Mouse (Mus musculus) midbrain, embryonic 10.5 days (tissue): ENCODE data around the gene Ndufa11. TPM values are rescaled to one million over a fixed set of nuclear protein-coding genes. Genes with fewer than 3 reads are reported as not detected.
A peak's percentile ranks its signal among the peaks of the same experiment; 100 is the strongest.

Experiments
- DNase-seq: peaks from one replicate; pipeline ENCODE4 v3.0.0-alpha.2; 2017; ENCODE audit warnings: low spot score
- H3K27ac ChIP-seq: fragments of 300-500 bp; sonication (generic); replicated peaks from 2 replicates; pipeline ENCODE4 v1.5.1; 2016; ENCODE audit warnings: mild to moderate bottlenecking
- H3K27me3 ChIP-seq: fragments of 300-500 bp; sonication (generic); 2 replicates; pipeline ENCODE4 v1.6.1; 2016; ENCODE audit warnings: low read depth, mild to moderate bottlenecking; ENCODE audit not compliant: poor library complexity, severe bottlenecking
- H3K36me3 ChIP-seq: fragments of 300-500 bp; sonication (generic); 2 replicates; pipeline ENCODE4 v1.6.1; 2016; ENCODE audit warnings: mild to moderate bottlenecking, moderate library complexity
- H3K4me1 ChIP-seq: fragments of 300-500 bp; sonication (generic); 2 replicates; pipeline ENCODE4 v1.6.1; 2016
- H3K4me3 ChIP-seq: fragments of 300-500 bp; sonication (generic); 2 replicates; pipeline ENCODE4 v1.5.1; 2016; ENCODE audit warnings: mild to moderate bottlenecking, moderate library complexity
- H3K9me3 ChIP-seq: fragments of 300-500 bp; sonication (generic); replicated peaks from 2 replicates; pipeline ENCODE4 v1.6.1; 2016; ENCODE audit warnings: mild to moderate bottlenecking
- WGBS: fragments of 180-500 bp; shearing (Covaris S2); methylation state at CpG from one replicate; pipeline ENCODE4 v1.1.7; 2016; 5-methylcytosine and 5-hydroxymethylcytosine counted together
- polyA plus RNA-seq: library from polyadenylated mRNA; unstranded; fragments of >200 nt; fragmentation: Nextera tagmentation; extraction: Ambion mirVana; gene quantifications from 2 replicates; pipeline ENCODE4 v1.2.1, GENCODE M21; 2016

Gene Ndufa11
- polyA plus RNA-seq, 1 experiment from 2014 or later, result 385 TPM

DNA sequence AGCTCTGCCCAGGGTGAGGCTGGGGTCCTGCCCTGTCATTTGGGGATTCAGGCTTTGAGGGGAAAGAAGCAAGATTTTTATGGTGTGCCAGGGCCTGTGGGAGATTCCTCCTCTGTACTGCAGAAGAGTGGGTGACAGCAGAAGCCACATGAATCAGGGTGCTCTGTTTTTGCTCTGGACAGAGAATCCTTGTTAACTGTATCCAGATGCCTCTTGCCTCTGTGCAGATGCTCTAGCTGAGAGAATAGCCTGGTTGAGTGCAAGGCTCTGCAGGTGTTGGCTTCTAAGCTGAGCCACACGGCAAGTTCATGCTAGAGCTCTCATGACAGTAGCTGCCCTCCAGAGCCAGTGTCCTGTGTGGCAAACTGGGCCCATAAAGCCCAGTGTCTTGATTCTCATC, 24.2 kb upstream of the Ndufa11 start:
- Histone ChIP-seq H3K9me3 (no peaks in the 10 kb centered on the region), H3K27me3 (no peaks in the 10 kb centered on the region), H3K36me3 (peaks cover 100% of the 10 kb centered on the region), H3K4me1 (no peaks in the 10 kb centered on the region), H3K4me3 (no peak overlapping the region), H3K27ac (no peak overlapping the region)
- 91% methylated on average over 1 of the region's 1 CpGs for WGBS
- DNase-seq, result no peak

DNA sequence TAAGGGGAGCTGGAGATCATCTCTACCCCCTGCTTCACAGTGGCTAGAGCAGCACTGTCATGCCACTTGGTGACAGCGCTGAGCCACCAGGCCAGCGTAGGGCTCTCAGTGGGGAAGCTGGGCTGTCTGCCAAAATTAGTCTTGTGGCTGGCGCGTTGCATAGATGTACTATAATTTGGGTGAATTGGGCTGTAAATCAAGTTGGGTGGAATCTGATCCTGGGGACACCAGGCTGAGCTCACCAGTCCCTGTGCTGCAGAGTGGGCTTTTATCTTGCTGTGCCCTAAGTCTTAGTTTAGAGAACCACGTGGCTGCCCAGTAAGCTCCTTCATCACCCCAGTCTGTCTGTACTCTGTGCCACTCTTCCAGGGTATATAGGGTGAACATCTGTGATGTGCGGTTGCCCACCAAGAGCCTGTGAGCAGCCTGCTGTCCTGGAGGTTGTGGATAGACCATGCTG, 23.7 kb upstream of the Ndufa11 start:
- H3K9me3 ChIP-seq, result no peaks in the 10 kb centered on the region
- 93% methylated on average over 6 of the region's 6 CpGs for WGBS
- H3K36me3 ChIP-seq, result peaks cover 100% of the 10 kb centered on the region
- H3K27me3 ChIP-seq, result no peaks in the 10 kb centered on the region
- H3K27ac ChIP-seq, result no peak overlapping the region
- DNase-seq, result no peak
- H3K4me3 ChIP-seq, result no peak overlapping the region
- H3K4me1 ChIP-seq, result no peaks in the 10 kb centered on the region

DNA sequence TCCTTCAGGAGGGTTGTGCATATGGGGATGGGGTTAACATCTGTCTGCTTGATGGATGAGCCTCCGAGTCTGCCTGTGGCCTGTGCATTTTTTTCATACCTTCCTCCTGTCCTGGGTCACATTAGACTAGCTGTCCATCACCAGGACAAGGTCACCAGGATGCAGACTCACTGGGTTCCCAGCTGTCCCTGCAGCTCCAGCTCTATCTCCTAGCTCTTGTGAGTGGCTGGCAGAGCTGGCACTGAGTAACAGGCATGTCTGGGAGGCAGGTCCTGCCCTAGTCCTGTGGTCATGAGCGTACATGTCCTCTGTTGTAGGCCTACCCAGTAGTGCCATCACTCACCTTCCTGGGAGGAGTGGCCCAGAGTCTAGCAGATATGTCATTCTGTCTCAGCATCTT, 17.1 kb upstream of the Ndufa11 start:
- Histone ChIP-seq H3K27me3 (no peaks in the 10 kb centered on the region), H3K4me3 (no peak overlapping the region), H3K27ac (no peak overlapping the region), H3K4me1 (no peaks in the 10 kb centered on the region), H3K36me3 (peaks cover 100% of the 10 kb centered on the region), H3K9me3 (no peaks in the 10 kb centered on the region)
- no peak for DNase-seq
- 91% methylated on average over 2 of the region's 2 CpGs for WGBS

DNA sequence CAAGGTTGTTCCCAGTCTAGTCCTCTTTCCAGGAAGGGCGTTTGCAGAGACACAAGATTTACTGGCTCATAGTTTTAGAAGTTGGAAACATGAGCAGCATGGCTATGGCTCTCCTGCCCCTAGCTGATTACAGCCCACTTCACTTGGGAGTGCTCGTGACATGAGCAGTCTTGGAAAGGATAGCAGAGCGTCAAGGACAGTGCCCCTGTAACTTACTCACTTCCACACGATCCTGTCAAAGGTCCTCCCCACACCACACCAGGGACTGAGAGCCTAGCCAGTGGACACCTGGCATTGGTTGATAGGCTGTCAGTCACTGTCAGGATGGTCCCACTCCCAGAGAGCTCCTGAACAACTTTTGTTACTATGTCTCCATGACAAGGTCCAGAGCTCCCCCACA, 14.5 kb upstream of the Ndufa11 start:
- Histone ChIP-seq H3K27ac (no peak overlapping the region), H3K4me1 (no peaks in the 10 kb centered on the region), H3K27me3 (no peaks in the 10 kb centered on the region), H3K36me3 (peaks cover 100% of the 10 kb centered on the region), H3K4me3 (no peak overlapping the region), H3K9me3 (no peaks in the 10 kb centered on the region)
- DNase-seq, result no peak
- WGBS, result 91% methylated on average over 4 of the region's 4 CpGs

DNA sequence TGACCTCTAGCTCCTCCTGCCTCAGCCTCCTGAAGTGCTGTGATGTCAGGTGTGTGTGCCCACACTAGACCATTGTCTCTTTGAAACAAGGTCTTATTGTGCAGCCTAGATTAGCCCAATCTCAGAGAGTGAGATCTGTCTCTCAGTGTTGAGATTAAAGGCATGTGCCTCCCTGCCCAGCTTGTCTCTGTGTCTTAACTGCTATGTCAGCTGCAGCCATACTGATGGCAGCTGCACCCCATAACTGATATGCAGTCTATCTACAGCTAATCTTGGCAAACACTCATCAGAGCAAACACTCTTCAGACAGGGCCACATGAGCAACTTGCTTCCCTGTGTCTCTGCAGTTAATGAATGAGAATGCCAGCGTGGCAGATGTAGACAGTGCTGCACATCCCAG, 11.1 kb upstream of the Ndufa11 start:
- peaks cover 100% of the 10 kb centered on the region for H3K36me3 ChIP-seq
- WGBS, result 96% methylated on average over 1 of the region's 1 CpGs

DNA sequence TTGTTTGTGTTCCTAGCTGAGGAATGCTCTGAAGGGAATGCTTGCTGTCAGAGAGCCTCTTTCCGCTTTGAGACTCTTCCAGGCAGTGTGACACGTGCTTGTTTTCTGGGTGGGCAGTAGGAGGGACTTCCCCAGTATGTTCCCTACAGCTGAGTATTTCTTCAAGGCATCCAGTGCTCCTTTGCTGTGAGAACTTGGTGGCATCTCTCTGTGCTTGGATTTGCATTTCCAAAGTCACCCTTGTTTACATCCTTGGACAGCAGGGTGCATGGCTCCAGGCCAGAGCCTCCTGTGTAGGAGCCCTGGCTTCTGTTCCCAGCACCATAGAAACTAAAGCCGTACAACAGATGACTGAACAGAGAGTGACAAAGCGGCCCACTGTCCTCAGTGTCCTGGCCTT, 8.9 kb upstream of the Ndufa11 start:
- Histone ChIP-seq H3K4me3 (no peak overlapping the region), H3K27me3 (no peaks in the 10 kb centered on the region), H3K27ac (no peak overlapping the region), H3K36me3 (peaks cover 94% of the 10 kb centered on the region), H3K4me1 (no peaks in the 10 kb centered on the region), H3K9me3 (no peaks in the 10 kb centered on the region)
- DNase-seq, result no peak
- WGBS, result 88% methylated on average over 4 of the region's 4 CpGs

More for the DNA sequence above, 11.1 kb upstream of the Ndufa11 start:
- Histone ChIP-seq H3K9me3 (no peaks in the 10 kb centered on the region), H3K27me3 (no peaks in the 10 kb centered on the region), H3K4me3 (no peak overlapping the region), H3K27ac (no peak overlapping the region), H3K4me1 (no peaks in the 10 kb centered on the region)
- DNase-seq, result no peak

DNA sequence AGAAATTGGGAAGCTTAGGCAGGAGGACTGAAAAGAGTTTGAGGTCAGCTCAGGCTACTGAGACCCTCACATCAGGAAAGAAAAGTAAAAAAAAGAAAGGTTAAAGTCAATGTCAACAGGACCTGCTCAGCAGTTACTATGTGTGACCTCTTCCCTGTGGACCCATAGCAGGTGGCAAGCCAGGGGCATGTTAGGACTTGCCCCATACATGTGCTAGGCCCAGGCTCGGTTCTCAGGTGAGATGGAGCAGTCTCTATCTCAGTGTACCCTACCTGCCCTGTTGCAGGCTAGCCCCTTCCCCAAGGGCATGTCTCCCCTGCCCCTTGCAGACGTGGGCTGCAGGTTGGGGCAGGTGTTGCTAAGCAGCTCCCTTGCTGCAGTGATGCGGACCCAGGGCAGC, 7.9 kb upstream of the Ndufa11 start:
- Histone ChIP-seq H3K4me3 (no peak overlapping the region), H3K36me3 (peaks cover 84% of the 10 kb centered on the region), H3K27me3 (no peaks in the 10 kb centered on the region), H3K4me1 (no peaks in the 10 kb centered on the region), H3K9me3 (no peaks in the 10 kb centered on the region), H3K27ac (no peak overlapping the region)
- 89% methylated on average over 3 of the region's 3 CpGs for WGBS
- no peak for DNase-seq

DNA sequence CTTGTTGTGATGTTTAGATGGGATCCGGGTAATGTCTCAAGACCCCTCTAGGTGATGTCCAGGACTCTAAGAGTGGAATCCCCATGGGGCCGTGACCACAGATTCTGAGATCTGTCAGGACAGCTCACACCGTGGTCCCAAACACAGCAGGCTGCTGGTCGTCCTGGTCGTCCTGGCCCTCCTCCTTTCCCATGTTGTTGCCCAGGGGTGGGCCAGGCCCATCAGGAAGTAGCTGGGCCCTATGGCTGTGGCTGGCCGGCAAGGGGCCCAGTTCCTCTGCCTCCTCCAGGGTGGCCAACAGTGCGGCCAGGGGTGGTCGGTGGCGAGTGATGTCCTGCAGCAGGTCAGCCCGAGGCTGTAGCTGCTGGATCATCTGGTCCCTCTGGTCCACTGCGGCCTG, 2.2 kb upstream of the Ndufa11 start:
- Histone ChIP-seq H3K27ac (no peak overlapping the region), H3K9me3 (no peaks in the 10 kb centered on the region), H3K36me3 (peaks cover 30% of the 10 kb centered on the region), H3K27me3 (no peaks in the 10 kb centered on the region), H3K4me3 (peak overlapping the region; percentile 88), H3K4me1 (peaks cover 41% of the 10 kb centered on the region)
- no peak for DNase-seq
- 64% methylated on average over 11 of the region's 11 CpGs for WGBS

DNA sequence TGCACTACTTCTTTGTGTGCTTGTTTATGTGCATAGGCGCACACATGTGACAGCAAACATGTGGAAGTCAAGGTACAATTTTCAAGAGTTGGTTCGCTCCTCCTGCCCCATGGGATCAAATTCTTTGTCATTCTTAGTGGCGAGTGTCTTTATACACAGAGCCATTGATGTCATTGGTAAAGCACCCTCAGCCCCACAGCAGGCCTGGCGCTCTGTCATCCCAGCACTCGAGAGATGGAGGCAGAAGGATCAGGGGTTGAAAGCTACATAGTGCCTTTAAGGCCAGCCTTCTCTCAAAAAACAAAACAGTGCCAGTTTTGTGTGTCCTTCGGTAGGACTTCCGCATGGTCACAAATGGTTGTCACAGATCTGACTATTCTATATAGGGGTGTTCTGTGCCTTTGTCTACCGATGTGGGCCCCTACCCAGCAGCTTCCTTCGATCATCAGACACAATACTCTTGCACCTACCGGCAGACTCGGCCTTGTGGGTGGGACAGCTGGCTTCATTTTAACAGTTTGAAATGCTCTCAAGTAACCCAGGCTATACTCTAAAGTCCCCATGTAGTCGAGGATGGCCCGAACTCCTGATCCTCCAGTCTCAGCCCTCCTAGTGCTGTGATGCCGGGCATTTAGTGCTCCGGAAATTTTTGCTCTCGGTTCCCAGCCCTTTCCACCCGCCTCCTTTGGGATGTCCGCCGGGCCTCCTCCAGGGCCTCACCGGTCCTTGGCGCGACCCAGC, 1.5 kb upstream of the Ndufa11 start:
- DNase-seq, result no peak
- Histone ChIP-seq H3K4me1 (peaks cover 41% of the 10 kb centered on the region), H3K27me3 (no peaks in the 10 kb centered on the region), H3K27ac (peak overlapping the region; percentile 85), H3K9me3 (no peaks in the 10 kb centered on the region), H3K36me3 (peaks cover 30% of the 10 kb centered on the region), H3K4me3 (peak overlapping the region; percentile 88)
- WGBS, result 27% methylated on average over 22 of the region's 22 CpGs

DNA sequence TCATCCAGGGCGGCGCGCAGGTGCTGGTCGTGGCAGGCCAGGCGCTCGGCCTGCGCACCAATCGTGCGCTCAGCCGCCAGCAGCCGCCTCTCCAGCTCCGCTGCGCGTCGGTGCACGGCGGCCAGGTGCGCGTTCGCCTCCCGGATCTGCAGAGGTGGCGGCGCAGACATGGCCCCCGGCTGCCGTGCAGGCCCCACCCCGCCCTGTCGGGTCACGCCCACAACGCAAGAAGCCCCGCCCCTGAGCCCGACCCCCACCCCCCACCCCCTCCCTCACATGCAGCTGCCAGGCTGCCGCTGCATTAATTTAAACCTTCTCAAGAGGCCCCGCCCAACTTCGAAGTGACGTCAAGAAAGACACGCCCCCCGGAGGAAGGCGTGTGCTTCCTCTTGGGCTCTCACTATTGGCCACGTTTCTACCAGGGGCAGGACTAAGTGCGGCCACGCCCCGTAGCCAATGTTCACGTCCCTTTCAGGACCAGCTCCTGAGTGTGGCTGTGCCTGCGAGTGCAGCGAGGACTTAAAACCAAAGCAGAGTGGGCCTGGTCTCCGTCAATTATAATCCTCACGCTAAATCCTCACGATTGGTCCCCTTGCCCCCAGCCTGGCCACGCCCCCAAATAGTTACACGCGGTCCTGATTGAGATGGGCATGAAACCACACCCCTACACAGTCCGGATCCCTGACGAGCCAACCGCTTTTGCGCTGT, 758 bp upstream of the Ndufa11 start:
- Histone ChIP-seq H3K4me3 (peak overlapping the region; percentile 88), H3K27me3 (no peaks in the 10 kb centered on the region), H3K4me1 (peaks cover 41% of the 10 kb centered on the region), H3K36me3 (peaks cover 30% of the 10 kb centered on the region), H3K27ac (peak overlapping the region; percentile 94), H3K9me3 (no peaks in the 10 kb centered on the region)
- peak; percentile 98 for DNase-seq
- under 1% methylated on average over 55 of the region's 55 CpGs for WGBS

DNA sequence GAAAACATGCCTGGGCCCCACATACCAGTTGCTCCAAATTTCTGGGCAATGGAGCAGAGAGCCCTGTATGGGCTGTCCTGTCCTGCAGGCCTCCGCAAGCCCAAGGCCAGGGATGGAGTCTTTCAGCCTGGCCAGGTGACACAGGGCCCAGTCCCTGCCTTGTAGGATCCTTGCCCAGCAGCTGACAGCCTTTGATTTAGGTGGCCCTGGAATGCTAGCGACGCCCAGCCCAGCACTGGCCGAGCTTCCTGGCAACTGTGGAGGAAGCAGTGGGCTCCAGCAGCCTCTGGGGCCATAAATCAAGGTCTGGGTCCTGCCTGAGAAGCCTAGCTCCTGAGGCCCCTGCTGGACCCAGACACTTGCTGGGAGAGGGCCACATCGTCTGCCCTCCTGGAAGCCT, 4.9 kb downstream of the Ndufa11 start:
- WGBS, result 91% methylated on average over 5 of the region's 5 CpGs
- Histone ChIP-seq H3K27ac (no peak overlapping the region), H3K4me1 (peaks cover 35% of the 10 kb centered on the region), H3K4me3 (no peak overlapping the region), H3K27me3 (no peaks in the 10 kb centered on the region), H3K9me3 (no peaks in the 10 kb centered on the region), H3K36me3 (peaks cover 50% of the 10 kb centered on the region)
- no peak for DNase-seq

DNA sequence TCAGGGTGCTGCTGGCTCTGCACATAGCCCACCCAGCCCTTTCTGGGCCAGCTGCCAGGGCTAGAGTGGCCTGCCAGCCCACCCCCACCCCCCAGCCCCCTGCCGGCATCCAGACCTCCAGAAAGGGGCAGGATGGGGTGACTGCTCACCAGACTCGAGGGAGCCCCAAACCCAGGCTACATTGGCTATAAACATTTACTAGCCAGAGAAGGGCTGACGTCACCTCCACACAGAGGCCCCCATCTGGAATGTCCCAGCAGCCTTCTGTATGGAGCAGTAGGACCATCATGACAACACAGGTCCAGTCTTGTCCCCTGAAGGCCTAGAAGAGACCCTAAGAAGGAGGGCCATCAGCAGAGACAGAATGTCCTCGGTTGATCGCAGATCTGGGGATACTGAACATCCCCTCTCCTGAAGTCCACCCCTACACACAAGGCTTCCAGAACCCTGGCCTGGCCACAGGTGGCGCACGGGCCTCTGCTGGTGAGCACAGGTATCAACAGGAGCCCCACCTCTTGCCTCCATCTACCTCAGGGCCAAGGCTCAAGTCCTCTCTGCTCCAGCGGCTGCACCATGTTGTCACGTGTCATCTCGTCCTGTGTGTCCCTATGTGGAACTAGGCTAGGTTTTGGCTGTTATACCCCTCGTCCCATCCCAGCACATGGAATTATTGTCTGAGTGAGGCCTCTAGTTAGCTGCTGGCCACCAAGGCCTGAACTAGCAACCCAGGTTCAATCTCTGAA, 6.0 kb downstream of the Ndufa11 start:
- no peak for DNase-seq
- peaks cover 37% of the 10 kb centered on the region for H3K4me1 ChIP-seq
- no peaks in the 10 kb centered on the region for H3K9me3 ChIP-seq
- no peaks in the 10 kb centered on the region for H3K27me3 ChIP-seq
- H3K36me3 ChIP-seq, result peaks cover 50% of the 10 kb centered on the region
- WGBS, result 88% methylated on average over 11 of the region's 11 CpGs
- H3K27ac ChIP-seq, result no peak overlapping the region
- H3K4me3 ChIP-seq, result no peak overlapping the region
